Mouse (Mus musculus): Measurements from ENCODE around the gene Eef2k.

DNA sequence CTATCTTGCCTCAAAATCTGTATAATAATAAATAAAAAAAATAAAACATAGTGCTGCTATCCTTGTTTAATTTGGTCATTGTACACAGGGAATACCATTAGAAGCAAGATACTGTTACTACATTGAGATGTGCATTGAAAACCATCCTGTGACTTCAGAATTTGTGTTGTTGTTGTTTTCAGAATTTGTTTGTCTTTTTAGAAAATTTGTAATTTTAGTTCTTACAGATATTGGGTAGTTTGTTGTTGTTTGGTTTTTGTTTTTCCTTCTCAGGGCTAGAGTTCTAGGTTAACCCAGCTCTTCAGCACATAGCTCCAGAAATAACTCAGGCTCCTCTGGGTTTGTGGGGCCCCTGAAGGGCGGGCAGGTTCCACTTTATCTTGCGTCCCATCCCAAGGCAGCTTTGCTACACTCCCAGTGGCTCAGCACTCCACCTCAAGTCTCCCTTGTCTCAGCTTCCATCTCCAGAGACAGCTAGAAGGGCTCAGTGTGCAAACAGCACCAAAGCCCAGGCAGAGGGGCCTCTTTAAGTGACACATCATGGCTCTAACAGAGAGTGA is 18.9 kb downstream of the Eef2k start:
- TF ChIP-seq CTCF (IDR thresholded peaks at IDR 0.05; ENCODE audit: extremely low read depth, insufficient read depth, low read length), result no peak
- no peak for TF ChIP-seq POLR2A (IDR thresholded peaks at IDR 0.05; ENCODE audit: extremely low read depth, insufficient read depth, low read length)

Measured in cortical plate, adult 2 months (tissue).